Mouse (Mus musculus) Muller cell, postnatal 12 days (primary cell): ENCODE results near the gene 0610012G03Rik.

Experiments
- DNase-seq: peaks from one replicate; pipeline ENCODE4 v3.0.0-alpha.2; 2015; ENCODE audit errors: inconsistent ontology term

Gene 0610012G03Rik

GRCm38 (mm10) chr16:31932840-31933697 is 15.2 kb downstream of the 0610012G03Rik start:
- DNase-seq = peak; percentile 94

GRCm38 (mm10) chr16:31932255-31932654 is 16.0 kb downstream of the 0610012G03Rik start:
- peak; percentile 65 for DNase-seq

GRCm38 (mm10) chr16:31931330-31931729 is 17.0 kb downstream of the 0610012G03Rik start:
- no peak for DNase-seq

GRCm38 (mm10) chr16:31927412-31927811 is 20.9 kb downstream of the 0610012G03Rik start:
- no peak for DNase-seq

- no peak for DNase-seq
These were observed 21.6 kb downstream of the 0610012G03Rik start for GRCm38 (mm10) chr16:31926547-31927182.

GRCm38 (mm10) chr16:31926091-31926490 is 22.2 kb downstream of the 0610012G03Rik start:
- no peak for DNase-seq

GRCm38 (mm10) chr16:31924368-31924767 is 23.9 kb downstream of the 0610012G03Rik start:
- DNase-seq = no peak

GRCm38 (mm10) chr16:31918248-31918724 is 30.0 kb downstream of the 0610012G03Rik start:
- DNase-seq = peak; percentile 71

GRCm38 (mm10) chr16:31917776-31918175 is 30.5 kb downstream of the 0610012G03Rik start:
- DNase-seq = no peak

- DNase-seq = no peak
These were observed 37.9 kb downstream of the 0610012G03Rik start for GRCm38 (mm10) chr16:31910281-31910847.

GRCm38 (mm10) chr16:31908959-31909358 is 39.3 kb downstream of the 0610012G03Rik start:
- DNase-seq = no peak

- DNase-seq = no peak
These were observed 41.4 kb downstream of the 0610012G03Rik start for GRCm38 (mm10) chr16:31906896-31907295.

GRCm38 (mm10) chr16:31905891-31906825 is 42.1 kb downstream of the 0610012G03Rik start:
- DNase-seq = no peak

GRCm38 (mm10) chr16:31905331-31905730 is 43.0 kb downstream of the 0610012G03Rik start:
- no peak for DNase-seq

GRCm38 (mm10) chr16:31903239-31903638 is 45.1 kb downstream of the 0610012G03Rik start:
- DNase-seq = no peak

- DNase-seq = no peak
These were observed 46.4 kb downstream of the 0610012G03Rik start for GRCm38 (mm10) chr16:31901886-31902285.

GRCm38 (mm10) chr16:31898546-31899326 is 49.6 kb downstream of the 0610012G03Rik start:
- peak; percentile 62 for DNase-seq
